Mouse (Mus musculus): ENCODE data around the gene Lrp6. TPM values are rescaled to one million over a fixed set of nuclear protein-coding genes. Genes with fewer than 3 reads are reported as not detected.

The Lrp6 gene
- polyA plus RNA-seq, 1 experiment from 2014 or later, result 57.6 TPM

GRCm38 (mm10) chr6:134594569-134595442 is 28.0 kb upstream of the Lrp6 start:
- Histone ChIP-seq H3K27ac (no peak overlapping the region), H3K4me3 (ENCODE audit: inconsistent target) (peak overlapping the region; percentile 11; the same call in 1 of the 2 replicates), H3K79me2 (ENCODE audit: inconsistent target) (no peaks in the 10 kb centered on the region), H3K36me3 (ENCODE audit: inconsistent target) (no peaks in the 10 kb centered on the region)
- WGBS (ENCODE audit: missing documents), result 15% methylated on average over 19 of the region's 21 CpGs

- no peak overlapping the region for H3K4me3 ChIP-seq (ENCODE audit: inconsistent target)
- WGBS (ENCODE audit: missing documents), result 89% methylated on average over 2 of the region's 2 CpGs
- H3K79me2 ChIP-seq (ENCODE audit: inconsistent target), result no peaks in the 10 kb centered on the region
- no peaks in the 10 kb centered on the region for H3K36me3 ChIP-seq (ENCODE audit: inconsistent target)
- no peak overlapping the region for H3K27ac ChIP-seq
These were observed 24.8 kb upstream of the Lrp6 start for GRCm38 (mm10) chr6:134591614-134592013.

- WGBS (ENCODE audit: missing documents), result 92% methylated on average over 5 of the region's 5 CpGs
These were observed 19.5 kb upstream of the Lrp6 start for GRCm38 (mm10) chr6:134586241-134586640.

GRCm38 (mm10) chr6:134584616-134585015 is 17.9 kb upstream of the Lrp6 start:
- Histone ChIP-seq H3K4me3 (ENCODE audit: inconsistent target) (no peak overlapping the region), H3K27ac (no peak overlapping the region), H3K36me3 (ENCODE audit: inconsistent target) (no peaks in the 10 kb centered on the region), H3K79me2 (ENCODE audit: inconsistent target) (no peaks in the 10 kb centered on the region)
- 92% methylated on average over 2 of the region's 2 CpGs for WGBS (ENCODE audit: missing documents)

More at GRCm38 (mm10) chr6:134586241-134586640, 19.5 kb upstream of the Lrp6 start:
- Histone ChIP-seq H3K4me3 (ENCODE audit: inconsistent target) (no peak overlapping the region), H3K79me2 (ENCODE audit: inconsistent target) (no peaks in the 10 kb centered on the region), H3K36me3 (ENCODE audit: inconsistent target) (no peaks in the 10 kb centered on the region), H3K27ac (no peak overlapping the region)

GRCm38 (mm10) chr6:134582110-134582509 is 15.3 kb upstream of the Lrp6 start:
- no peaks in the 10 kb centered on the region for H3K79me2 ChIP-seq (ENCODE audit: inconsistent target)
- H3K36me3 ChIP-seq (ENCODE audit: inconsistent target), result no peaks in the 10 kb centered on the region
- WGBS (ENCODE audit: missing documents), result 97% methylated on average over 5 of the region's 5 CpGs
- no peak overlapping the region for H3K27ac ChIP-seq
- no peak overlapping the region for H3K4me3 ChIP-seq (ENCODE audit: inconsistent target)

- Histone ChIP-seq H3K36me3 (ENCODE audit: inconsistent target) (no peaks in the 10 kb centered on the region), H3K79me2 (ENCODE audit: inconsistent target) (no peaks in the 10 kb centered on the region), H3K4me3 (ENCODE audit: inconsistent target) (no peak overlapping the region), H3K27ac (no peak overlapping the region)
- 94% methylated on average over 4 of the region's 4 CpGs for WGBS (ENCODE audit: missing documents)
These were observed 12.7 kb upstream of the Lrp6 start for GRCm38 (mm10) chr6:134579506-134579905.

- 76% methylated on average over 6 of the region's 6 CpGs for WGBS (ENCODE audit: missing documents)
- Histone ChIP-seq H3K27ac (no peak overlapping the region), H3K79me2 (ENCODE audit: inconsistent target) (no peaks in the 10 kb centered on the region), H3K4me3 (ENCODE audit: inconsistent target) (no peak overlapping the region), H3K36me3 (ENCODE audit: inconsistent target) (no peaks in the 10 kb centered on the region)
These were observed 11.3 kb upstream of the Lrp6 start for GRCm38 (mm10) chr6:134578039-134578438.

GRCm38 (mm10) chr6:134575288-134575741 is 8.6 kb upstream of the Lrp6 start:
- Histone ChIP-seq H3K27ac (no peak overlapping the region), H3K79me2 (ENCODE audit: inconsistent target) (no peaks in the 10 kb centered on the region), H3K4me3 (ENCODE audit: inconsistent target) (no peak overlapping the region), H3K36me3 (ENCODE audit: inconsistent target) (no peaks in the 10 kb centered on the region)
- 82% methylated on average over 3 of the region's 3 CpGs for WGBS (ENCODE audit: missing documents)

GRCm38 (mm10) chr6:134567986-134568556 is 1.3 kb upstream of the Lrp6 start:
- H3K36me3 ChIP-seq (ENCODE audit: inconsistent target), result no peaks in the 10 kb centered on the region
- H3K27ac ChIP-seq, result no peak overlapping the region
- H3K79me2 ChIP-seq (ENCODE audit: inconsistent target), result peaks cover 32% of the 10 kb centered on the region
- no peak overlapping the region for H3K4me3 ChIP-seq (ENCODE audit: inconsistent target)
- WGBS (ENCODE audit: missing documents), result 93% methylated on average over 5 of the region's 5 CpGs

GRCm38 (mm10) chr6:134566248-134566817 is 432 bp downstream of the Lrp6 start:
- Histone ChIP-seq H3K4me3 (ENCODE audit: inconsistent target) (peak overlapping the region; percentile 77), H3K36me3 (ENCODE audit: inconsistent target) (no peaks in the 10 kb centered on the region), H3K79me2 (ENCODE audit: inconsistent target) (peaks cover 49% of the 10 kb centered on the region), H3K27ac (peak overlapping the region; percentile 27; the same call in 1 of the 2 replicates)
- WGBS (ENCODE audit: missing documents), result 1% methylated on average over 52 of the region's 64 CpGs

- Histone ChIP-seq H3K79me2 (ENCODE audit: inconsistent target) (peaks cover 55% of the 10 kb centered on the region), H3K36me3 (ENCODE audit: inconsistent target) (no peaks in the 10 kb centered on the region), H3K27ac (peak overlapping the region; percentile 27; the same call in 1 of the 2 replicates), H3K4me3 (ENCODE audit: inconsistent target) (peak overlapping the region; percentile 77)
- WGBS (ENCODE audit: missing documents), result 7% methylated on average over 19 of the region's 19 CpGs
These were observed 1.0 kb downstream of the Lrp6 start for GRCm38 (mm10) chr6:134565606-134566247.

- no peak overlapping the region for H3K4me3 ChIP-seq (ENCODE audit: inconsistent target)
These were observed 2.2 kb downstream of the Lrp6 start for GRCm38 (mm10) chr6:134564539-134564938.

GRCm38 (mm10) chr6:134559635-134560034 is 7.1 kb downstream of the Lrp6 start:
- Histone ChIP-seq H3K27ac (peak overlapping the region; percentile 59), H3K36me3 (ENCODE audit: inconsistent target) (no peaks in the 10 kb centered on the region), H3K79me2 (ENCODE audit: inconsistent target) (peaks cover 93% of the 10 kb centered on the region), H3K4me3 (ENCODE audit: inconsistent target) (no peak overlapping the region)
- WGBS (ENCODE audit: missing documents), result 87% methylated on average over 3 of the region's 3 CpGs

More at GRCm38 (mm10) chr6:134564539-134564938, 2.2 kb downstream of the Lrp6 start:
- no peak overlapping the region for H3K27ac ChIP-seq
- peaks cover 67% of the 10 kb centered on the region for H3K79me2 ChIP-seq (ENCODE audit: inconsistent target)
- H3K36me3 ChIP-seq (ENCODE audit: inconsistent target), result no peaks in the 10 kb centered on the region
- WGBS (ENCODE audit: missing documents), result 92% methylated on average over 2 of the region's 2 CpGs

GRCm38 (mm10) chr6:134558546-134559129 is 8.1 kb downstream of the Lrp6 start:
- Histone ChIP-seq H3K36me3 (ENCODE audit: inconsistent target) (no peaks in the 10 kb centered on the region), H3K79me2 (ENCODE audit: inconsistent target) (peaks cover 93% of the 10 kb centered on the region), H3K27ac (peak overlapping the region; percentile 59), H3K4me3 (ENCODE audit: inconsistent target) (no peak overlapping the region)
- WGBS (ENCODE audit: missing documents), result 10% methylated on average over 8 of the region's 8 CpGs
